Mouse (Mus musculus) midbrain, embryonic 10.5 days (tissue): ENCODE results near the gene Bcam. TPM values are rescaled to one million over a fixed set of nuclear protein-coding genes. Genes with fewer than 3 reads are reported as not detected.

Experiments
- DNase-seq: peaks from one replicate; pipeline ENCODE4 v3.0.0-alpha.2; 2017; ENCODE audit warnings: low spot score
- H3K27ac ChIP-seq: fragments of 300-500 bp; sonication (generic); replicated peaks from 2 replicates; pipeline ENCODE4 v1.5.1; 2016; ENCODE audit warnings: mild to moderate bottlenecking
- H3K27me3 ChIP-seq: fragments of 300-500 bp; sonication (generic); 2 replicates; pipeline ENCODE4 v1.6.1; 2016; ENCODE audit warnings: low read depth, mild to moderate bottlenecking; ENCODE audit not compliant: poor library complexity, severe bottlenecking
- H3K36me3 ChIP-seq: fragments of 300-500 bp; sonication (generic); 2 replicates; pipeline ENCODE4 v1.6.1; 2016; ENCODE audit warnings: mild to moderate bottlenecking, moderate library complexity
- H3K4me1 ChIP-seq: fragments of 300-500 bp; sonication (generic); 2 replicates; pipeline ENCODE4 v1.6.1; 2016
- H3K4me3 ChIP-seq: fragments of 300-500 bp; sonication (generic); 2 replicates; pipeline ENCODE4 v1.5.1; 2016; ENCODE audit warnings: mild to moderate bottlenecking, moderate library complexity
- H3K9me3 ChIP-seq: fragments of 300-500 bp; sonication (generic); replicated peaks from 2 replicates; pipeline ENCODE4 v1.6.1; 2016; ENCODE audit warnings: mild to moderate bottlenecking
- WGBS: fragments of 180-500 bp; shearing (Covaris S2); methylation state at CpG from one replicate; pipeline ENCODE4 v1.1.7; 2016; 5-methylcytosine and 5-hydroxymethylcytosine counted together
- polyA plus RNA-seq: library from polyadenylated mRNA; unstranded; fragments of >200 nt; fragmentation: Nextera tagmentation; extraction: Ambion mirVana; gene quantifications from 2 replicates; pipeline ENCODE4 v1.2.1, GENCODE M21; 2016

Gene Bcam
- 25.3 and 32.2 TPM in 2 replicates for polyA plus RNA-seq

- H3K36me3 ChIP-seq = no peaks in the 10 kb centered on the region
- H3K9me3 ChIP-seq = no peaks in the 10 kb centered on the region
- H3K27ac ChIP-seq = peak within 1 kb of the TSS; percentile 78
- H3K27me3 ChIP-seq = peaks cover 43% of the 10 kb centered on the region
- peak; percentile 26 for DNase-seq
- under 1% methylated on average over 9 of the region's 9 CpGs for WGBS
- peaks cover 30% of the 10 kb centered on the region for H3K4me1 ChIP-seq
- H3K4me3 ChIP-seq = peak within 1 kb of the TSS; percentile 62
Observed at GRCm38 (mm10) chr7:19770984-19771391, at the start of gene Bcam. Gene Bcam, minus strand, starts transcription at chr7:19771016.

- Histone ChIP-seq H3K27ac (no peak overlapping the region), H3K9me3 (peaks cover 13% of the 10 kb centered on the region; the same call in 1 of the 2 replicates), H3K36me3 (no peaks in the 10 kb centered on the region), H3K4me3 (no peak overlapping the region), H3K27me3 (peaks cover 99% of the 10 kb centered on the region), H3K4me1 (peaks cover 44% of the 10 kb centered on the region)
- 88% methylated on average over 7 of the region's 7 CpGs for WGBS
- no peak for DNase-seq
Observed at GRCm38 (mm10) chr7:19818875-19819274, 48.1 kb upstream of the Bcam start.

- Histone ChIP-seq H3K4me1 (peaks cover 39% of the 10 kb centered on the region), H3K27me3 (peaks cover 99% of the 10 kb centered on the region), H3K9me3 (peaks cover 13% of the 10 kb centered on the region; the same call in 1 of the 2 replicates), H3K4me3 (no peak overlapping the region), H3K36me3 (no peaks in the 10 kb centered on the region), H3K27ac (no peak overlapping the region)
- DNase-seq = no peak
- 82% methylated on average over 5 of the region's 5 CpGs for WGBS
Observed at GRCm38 (mm10) chr7:19818440-19818839, 47.6 kb upstream of the Bcam start.

GRCm38 (mm10) chr7:19817382-19818105 is 46.7 kb upstream of the Bcam start:
- Histone ChIP-seq H3K27ac (peak overlapping the region; percentile 79), H3K36me3 (no peaks in the 10 kb centered on the region), H3K9me3 (peaks cover 13% of the 10 kb centered on the region; the same call in 1 of the 2 replicates), H3K4me3 (peak overlapping the region; percentile 55), H3K27me3 (peaks cover 99% of the 10 kb centered on the region), H3K4me1 (peaks cover 32% of the 10 kb centered on the region)
- DNase-seq = peak; percentile 70
- WGBS = 3% methylated on average over 15 of the region's 15 CpGs

GRCm38 (mm10) chr7:19816224-19816771 is 45.5 kb upstream of the Bcam start:
- H3K4me3 ChIP-seq = peak overlapping the region; percentile 55
- DNase-seq = peak; percentile 70
- under 1% methylated on average over 28 of the region's 28 CpGs for WGBS
- H3K27ac ChIP-seq = peak overlapping the region; percentile 79
- H3K4me1 ChIP-seq = peaks cover 28% of the 10 kb centered on the region
- H3K27me3 ChIP-seq = peaks cover 99% of the 10 kb centered on the region
- H3K9me3 ChIP-seq = peaks cover 13% of the 10 kb centered on the region; the same call in 1 of the 2 replicates
- H3K36me3 ChIP-seq = no peaks in the 10 kb centered on the region

- peaks cover 13% of the 10 kb centered on the region; the same call in 1 of the 2 replicates for H3K9me3 ChIP-seq
- H3K4me1 ChIP-seq = peaks cover 34% of the 10 kb centered on the region
- no peaks in the 10 kb centered on the region for H3K36me3 ChIP-seq
- H3K4me3 ChIP-seq = peak overlapping the region; percentile 55
- peak overlapping the region; percentile 79 for H3K27ac ChIP-seq
- H3K27me3 ChIP-seq = peaks cover 99% of the 10 kb centered on the region
- 27% methylated on average over 17 of the region's 17 CpGs for WGBS
- no peak for DNase-seq
Observed at GRCm38 (mm10) chr7:19815296-19816223, 44.7 kb upstream of the Bcam start.

- Histone ChIP-seq H3K27me3 (peaks cover 100% of the 10 kb centered on the region), H3K4me1 (peaks cover 43% of the 10 kb centered on the region), H3K4me3 (no peak overlapping the region), H3K36me3 (no peaks in the 10 kb centered on the region), H3K9me3 (peaks cover 4% of the 10 kb centered on the region; the same call in 1 of the 2 replicates), H3K27ac (no peak overlapping the region)
- WGBS = 84% methylated on average over 6 of the region's 6 CpGs
- no peak for DNase-seq
Observed at GRCm38 (mm10) chr7:19813579-19814122, 42.8 kb upstream of the Bcam start.

GRCm38 (mm10) chr7:19813161-19813560 is 42.3 kb upstream of the Bcam start:
- Histone ChIP-seq H3K27me3 (peaks cover 100% of the 10 kb centered on the region), H3K4me1 (peaks cover 44% of the 10 kb centered on the region), H3K36me3 (no peaks in the 10 kb centered on the region), H3K9me3 (peaks cover 4% of the 10 kb centered on the region; the same call in 1 of the 2 replicates), H3K27ac (no peak overlapping the region), H3K4me3 (no peak overlapping the region)
- WGBS = 89% methylated on average over 4 of the region's 4 CpGs
- no peak for DNase-seq

GRCm38 (mm10) chr7:19811114-19811513 is 40.3 kb upstream of the Bcam start:
- Histone ChIP-seq H3K27ac (no peak overlapping the region), H3K4me1 (peaks cover 25% of the 10 kb centered on the region), H3K9me3 (peaks cover 4% of the 10 kb centered on the region; the same call in 1 of the 2 replicates), H3K27me3 (peaks cover 82% of the 10 kb centered on the region), H3K36me3 (no peaks in the 10 kb centered on the region), H3K4me3 (peak overlapping the region; percentile 36)
- peak; percentile 50 for DNase-seq
- 2% methylated on average over 22 of the region's 22 CpGs for WGBS

- 2% methylated on average over 27 of the region's 27 CpGs for WGBS
- Histone ChIP-seq H3K4me1 (peaks cover 17% of the 10 kb centered on the region), H3K9me3 (0 out of 2 replicates have a peak, but pooled peaks cover 3% of the 10 kb centered on the region), H3K4me3 (peak overlapping the region; percentile 31), H3K36me3 (no peaks in the 10 kb centered on the region), H3K27me3 (peaks cover 64% of the 10 kb centered on the region), H3K27ac (no peak overlapping the region)
- peak; percentile 35 for DNase-seq
Observed at GRCm38 (mm10) chr7:19809369-19809768, 38.6 kb upstream of the Bcam start.

- Histone ChIP-seq H3K4me3 (no peak overlapping the region), H3K36me3 (no peaks in the 10 kb centered on the region), H3K27ac (no peak overlapping the region), H3K4me1 (peaks cover 17% of the 10 kb centered on the region), H3K9me3 (0 out of 2 replicates have a peak, but pooled peaks cover 3% of the 10 kb centered on the region), H3K27me3 (peaks cover 35% of the 10 kb centered on the region)
- 84% methylated on average over 8 of the region's 8 CpGs for WGBS
- DNase-seq = no peak
Observed at GRCm38 (mm10) chr7:19806356-19806969, 35.6 kb upstream of the Bcam start.

GRCm38 (mm10) chr7:19802995-19803394 is 32.2 kb upstream of the Bcam start:
- WGBS = 22% methylated on average over 7 of the region's 7 CpGs

More at GRCm38 (mm10) chr7:19802995-19803394, 32.2 kb upstream of the Bcam start:
- DNase-seq = peak; percentile 70
- Histone ChIP-seq H3K27me3 (peaks cover under 1% of the 10 kb centered on the region), H3K4me1 (no peaks in the 10 kb centered on the region), H3K27ac (no peak overlapping the region), H3K4me3 (no peak overlapping the region), H3K9me3 (0 out of 2 replicates have a peak, but pooled peaks cover 3% of the 10 kb centered on the region), H3K36me3 (no peaks in the 10 kb centered on the region)
